Mouse (Mus musculus) lung, adult 2 months (tissue): ENCODE measurements around the gene Adgrv1.

Experiments
- CTCF ChIP-seq: fragments of 200-500 bp; IDR thresholded peaks from 2 replicates; pipeline ENCODE4 v1.5.1; 2011; ENCODE audit warnings: mild to moderate bottlenecking, low read length, control low read depth; ENCODE audit not compliant: insufficient read depth
- POLR2A ChIP-seq: fragments of 200-500 bp; IDR thresholded peaks from 2 replicates; pipeline ENCODE4 v1.6.1; 2011; ENCODE audit warnings: low read depth, mild to moderate bottlenecking, control low read depth, low read length, borderline replicate concordance; ENCODE audit errors: extremely low read depth

DNA sequence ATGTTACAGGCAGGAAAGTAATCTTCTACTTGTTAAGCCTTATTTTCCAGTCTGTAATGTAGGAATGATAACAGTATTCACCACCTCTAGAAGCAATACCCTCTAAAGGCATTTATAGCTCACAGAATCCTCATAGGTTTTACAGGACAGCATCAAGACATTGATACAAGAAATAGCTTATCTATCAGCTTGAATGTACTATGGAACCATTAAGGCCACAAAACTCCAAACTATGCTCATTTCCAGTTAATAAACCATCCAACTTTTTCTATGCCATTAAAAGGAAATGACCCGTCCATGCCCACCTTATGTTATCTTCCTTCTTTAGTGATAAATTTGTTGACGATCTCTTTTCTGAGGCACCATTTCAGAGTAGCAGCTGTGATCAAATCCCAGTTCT is 272.6 kb downstream of the Adgrv1 start:
- no peak for TF ChIP-seq POLR2A
- no peak for TF ChIP-seq CTCF
